Mouse (Mus musculus) urinary bladder, adult 2 months (tissue): ENCODE results near the gene BC003965. TPM values are rescaled to one million over a fixed set of nuclear protein-coding genes. Genes with fewer than 3 reads are reported as not detected.
"Not testable (repeated sequence)": the region's sequence is repeated elsewhere in the genome, so short reads cannot be mapped to it uniquely, and the experiment has no call there.

Experiments used
- DNase-seq: peaks from one replicate; pipeline ENCODE4 v3.0.0; 2022; ENCODE audit warnings: low spot score
- polyA plus RNA-seq: library from polyadenylated mRNA; depleted of rRNA; stranded (reverse); fragments of >200 nt; gene quantifications from 2 replicates; pipeline ENCODE4 v1.2.3, GENCODE M21; 2012; rRNA removed

BC003965 gene
- polyA plus RNA-seq, 1 experiment = 20.9 TPM

- no peak for DNase-seq
Observed at GRCm38 (mm10) chr17:25218967-25219366, 34.6 kb downstream of the BC003965 start.

GRCm38 (mm10) chr17:25219492-25220295, 35.3 kb downstream of the BC003965 start:
- DNase-seq = no peak

GRCm38 (mm10) chr17:25220746-25221145, 36.4 kb downstream of the BC003965 start:
- DNase-seq = no peak

- DNase-seq = no peak
Observed at GRCm38 (mm10) chr17:25221821-25222503, 37.6 kb downstream of the BC003965 start.

- DNase-seq = not testable (repeated sequence)
Observed at GRCm38 (mm10) chr17:25222504-25222940, 38.2 kb downstream of the BC003965 start.

- DNase-seq = no peak
Observed at GRCm38 (mm10) chr17:25222951-25223601, 38.7 kb downstream of the BC003965 start.

GRCm38 (mm10) chr17:25224586-25225222, 40.4 kb downstream of the BC003965 start:
- DNase-seq = no peak

- DNase-seq = no peak
Observed at GRCm38 (mm10) chr17:25225659-25226058, 41.3 kb downstream of the BC003965 start.

- no peak for DNase-seq
Observed at GRCm38 (mm10) chr17:25227991-25228390, 43.6 kb downstream of the BC003965 start.

GRCm38 (mm10) chr17:25230014-25230655, 45.8 kb downstream of the BC003965 start:
- DNase-seq = not testable (repeated sequence)

GRCm38 (mm10) chr17:25230700-25231099, 46.3 kb downstream of the BC003965 start:
- no peak for DNase-seq

- not testable (repeated sequence) for DNase-seq
Observed at GRCm38 (mm10) chr17:25231621-25232020, 47.3 kb downstream of the BC003965 start.

- DNase-seq = no peak
Observed at GRCm38 (mm10) chr17:25235635-25236034, 51.3 kb downstream of the BC003965 start.

Other genes starting within 250 kb of the BC003965 start
- gene Mapk8ip3, start 247.6 kb upstream of the BC003965 start, polyA plus RNA-seq = 86.0 and 88.1 TPM in 2 replicates
- 17.8 and 22.6 TPM in 2 replicates for gene Jpt2, start 223.9 kb upstream of the BC003965 start, polyA plus RNA-seq
- gene Cramp1l, start 168.8 kb upstream of the BC003965 start, polyA plus RNA-seq = 15.7 and 16.0 TPM in 2 replicates
- gene Ift140, start 168.5 kb upstream of the BC003965 start, polyA plus RNA-seq = 11.9 and 12.7 TPM in 2 replicates
- gene Tmem204, start 101.0 kb upstream of the BC003965 start, polyA plus RNA-seq = 36.2 and 42.6 TPM in 2 replicates
- gene Telo2, start 68.6 kb upstream of the BC003965 start, polyA plus RNA-seq = 16.8 and 18.5 TPM in 2 replicates
- not detected in 2 replicates for gene Ptx4, start 63.8 kb upstream of the BC003965 start, polyA plus RNA-seq
- 34.2 and 35.0 TPM in 2 replicates for gene Clcn7, start 51.2 kb upstream of the BC003965 start, polyA plus RNA-seq
- gene Ccdc154, start 22.1 kb upstream of the BC003965 start, polyA plus RNA-seq = 0.18 and 0.19 TPM in 2 replicates
- gene Gm38655, start 9.1 kb upstream of the BC003965 start, polyA plus RNA-seq = 0.07 TPM in 1 of 2 replicates, not detected in the other
- gene Unkl, start 3.8 kb downstream of the BC003965 start, polyA plus RNA-seq = 15.6 and 16.4 TPM in 2 replicates
- 43.2 and 48.8 TPM in 2 replicates for gene Gnptg, start 55.6 kb downstream of the BC003965 start, polyA plus RNA-seq
- gene Tsr3, start 55.6 kb downstream of the BC003965 start, polyA plus RNA-seq = 28.2 and 35.6 TPM in 2 replicates
- gene Baiap3, start 71.8 kb downstream of the BC003965 start, polyA plus RNA-seq = 8.7 and 11.1 TPM in 2 replicates
- gene Ube2i, start 90.1 kb downstream of the BC003965 start, polyA plus RNA-seq = 322 and 393 TPM in 2 replicates
- 0.28 and 0.40 TPM in 2 replicates for gene Prss34, start 113.8 kb downstream of the BC003965 start, polyA plus RNA-seq
- not detected in 2 replicates for gene Prss28, start 124.1 kb downstream of the BC003965 start, polyA plus RNA-seq
- not detected in 2 replicates for gene Prss29, start 134.1 kb downstream of the BC003965 start, polyA plus RNA-seq
- gene Tpsab1, start 161.0 kb downstream of the BC003965 start, polyA plus RNA-seq = 0.28 and 0.37 TPM in 2 replicates
- 7.2 and 9.2 TPM in 2 replicates for gene Tpsb2, start 181.8 kb downstream of the BC003965 start, polyA plus RNA-seq
- 0.22 and 0.40 TPM in 2 replicates for gene Tpsg1, start 184.7 kb downstream of the BC003965 start, polyA plus RNA-seq
- 28.6 and 59.3 TPM in 2 replicates for gene Cacna1h, start 249.2 kb downstream of the BC003965 start, polyA plus RNA-seq